Mouse (Mus musculus): Measurements from ENCODE around the gene Casc1. TPM values are rescaled to one million over a fixed set of nuclear protein-coding genes. Genes with fewer than 3 reads are reported as not detected.

The Casc1 gene
- polyA plus RNA-seq, 1 experiment from 2014 or later: 2.3 TPM

DNA sequence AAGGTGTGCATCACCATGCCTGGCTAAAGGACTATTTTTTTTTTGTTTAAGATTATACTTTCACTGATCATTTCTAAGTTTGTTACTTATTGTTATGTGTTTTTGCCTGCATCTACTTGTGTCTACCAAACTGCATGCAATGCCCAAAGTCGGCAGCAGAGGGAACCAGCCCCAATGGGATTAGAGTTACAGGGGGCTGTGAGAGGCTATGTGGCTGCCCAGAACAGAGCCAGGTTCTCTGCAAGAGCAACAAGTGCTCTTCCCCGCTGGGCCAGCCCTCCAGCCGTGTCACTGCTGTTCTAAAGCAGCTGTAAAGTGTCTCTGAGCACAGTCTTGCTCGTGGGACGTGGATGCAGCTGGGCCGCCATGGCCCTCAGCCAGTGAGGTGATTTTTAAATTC is 31.1 kb downstream of the Casc1 start:
- Histone ChIP-seq H3K9me3 (ENCODE audit: low read length) (no peaks in the 10 kb centered on the region), H3K4me2 (replicated peaks; ENCODE audit: low read depth, low read length) (no peak overlapping the region), H3K4me3 (ENCODE audit: low read depth, low read length) (no peak overlapping the region), H3K4me1 (ENCODE audit: insufficient read depth, low read depth, low read length) (no peaks in the 10 kb centered on the region), H3K9ac (replicated peaks; ENCODE audit: low read depth) (no peak overlapping the region), H3K27me3 (replicated peaks; ENCODE audit: insufficient read depth, low read length) (no peaks in the 10 kb centered on the region), H3K36me3 (ENCODE audit: insufficient read depth, low read length) (no peaks in the 10 kb centered on the region), H3K27ac (ENCODE audit: low read length) (no peak overlapping the region)
- ATAC-seq: peak; percentile 35
- WGBS: 27% methylated on average over 6 of the region's 6 CpGs
- TF ChIP-seq CTCF (IDR thresholded peaks at IDR 0.05) (peak; percentile 79), EP300 (IDR thresholded peaks at IDR 0.05) (no peak)
- peak; percentile 52 for DNase-seq (ENCODE audit: low spot score)

DNA sequence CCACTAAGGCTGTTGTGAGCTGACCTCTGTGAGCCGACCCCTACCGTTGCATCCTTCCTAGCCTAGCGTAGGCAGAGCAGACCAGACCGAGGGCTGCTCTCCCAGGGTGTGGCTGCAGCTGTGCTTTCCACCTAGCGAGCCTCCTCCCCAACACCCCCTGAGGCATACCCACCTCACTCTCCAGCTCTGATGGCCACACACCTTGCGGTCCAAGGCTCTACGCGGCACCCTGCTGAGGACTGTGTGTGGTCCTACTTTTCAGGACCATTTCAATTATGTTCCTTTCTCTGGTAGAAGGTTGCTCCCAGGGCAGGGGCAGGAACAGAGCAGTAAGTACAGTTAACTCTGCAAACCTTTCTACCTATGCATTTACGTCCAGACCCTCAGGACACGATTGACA is 34.3 kb downstream of the Casc1 start:
- Histone ChIP-seq H3K4me2 (replicated peaks; ENCODE audit: low read depth, low read length) (no peak overlapping the region), H3K4me1 (ENCODE audit: insufficient read depth, low read depth, low read length) (peaks cover 8% of the 10 kb centered on the region), H3K9ac (replicated peaks; ENCODE audit: low read depth) (no peak overlapping the region), H3K36me3 (ENCODE audit: insufficient read depth, low read length) (no peaks in the 10 kb centered on the region), H3K27me3 (replicated peaks; ENCODE audit: insufficient read depth, low read length) (no peaks in the 10 kb centered on the region), H3K4me3 (ENCODE audit: low read depth, low read length) (no peak overlapping the region), H3K27ac (ENCODE audit: low read length) (no peak overlapping the region), H3K9me3 (ENCODE audit: low read length) (no peaks in the 10 kb centered on the region)
- 74% methylated on average over 10 of the region's 10 CpGs for WGBS
- no peak for TF ChIP-seq CTCF (IDR thresholded peaks at IDR 0.05)
- TF ChIP-seq EP300 (IDR thresholded peaks at IDR 0.05): no peak
- DNase-seq (ENCODE audit: low spot score) (no peak), ATAC-seq (no peak)

DNA sequence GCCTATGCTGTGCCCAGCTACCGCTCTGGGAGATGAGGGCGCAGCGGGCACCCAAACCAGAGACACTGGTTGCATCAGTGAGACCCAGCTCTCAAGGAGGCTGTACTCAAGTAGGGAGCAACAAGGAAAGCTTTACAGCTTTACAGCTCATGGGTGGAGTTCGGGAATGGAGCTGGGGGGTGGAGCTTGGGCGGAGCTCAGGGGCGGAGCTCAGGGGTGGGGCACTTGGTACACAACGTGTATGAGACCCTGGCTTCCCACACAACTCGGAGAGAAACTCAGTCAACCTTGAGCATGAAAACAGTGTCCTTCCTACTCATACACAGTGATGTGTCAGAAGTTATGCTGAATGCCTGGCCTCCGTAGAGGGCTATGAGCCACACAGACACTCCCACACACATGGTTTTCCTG is 35.2 kb downstream of the Casc1 start:
- Histone ChIP-seq H3K4me3 (ENCODE audit: low read depth, low read length) (no peak overlapping the region), H3K9ac (replicated peaks; ENCODE audit: low read depth) (no peak overlapping the region), H3K9me3 (ENCODE audit: low read length) (no peaks in the 10 kb centered on the region), H3K27me3 (replicated peaks; ENCODE audit: insufficient read depth, low read length) (no peaks in the 10 kb centered on the region), H3K27ac (ENCODE audit: low read length) (no peak overlapping the region), H3K4me1 (ENCODE audit: insufficient read depth, low read depth, low read length) (peaks cover 8% of the 10 kb centered on the region), H3K4me2 (replicated peaks; ENCODE audit: low read depth, low read length) (no peak overlapping the region), H3K36me3 (ENCODE audit: insufficient read depth, low read length) (no peaks in the 10 kb centered on the region)
- ATAC-seq (peak; percentile 49), DNase-seq (ENCODE audit: low spot score) (peak; percentile 44)
- 38% methylated on average over 8 of the region's 9 CpGs for WGBS
- TF ChIP-seq CTCF (IDR thresholded peaks at IDR 0.05): no peak
- no peak for TF ChIP-seq EP300 (IDR thresholded peaks at IDR 0.05)

- no peak overlapping the region for H3K27ac ChIP-seq (ENCODE audit: low read length)
- DNase-seq (ENCODE audit: low spot score) (peak; percentile 79), ATAC-seq (peak; percentile 71)
- no peak overlapping the region for H3K4me3 ChIP-seq (ENCODE audit: low read depth, low read length)
- 10% methylated on average over 11 of the region's 11 CpGs for WGBS
- no peaks in the 10 kb centered on the region for H3K27me3 ChIP-seq (replicated peaks; ENCODE audit: insufficient read depth, low read length)
- no peaks in the 10 kb centered on the region for H3K36me3 ChIP-seq (ENCODE audit: insufficient read depth, low read length)
- H3K4me2 ChIP-seq (replicated peaks; ENCODE audit: low read depth, low read length): peak overlapping the region; percentile 19; the same call in 1 of the 2 replicates
- TF ChIP-seq CTCF (IDR thresholded peaks at IDR 0.05) (no peak), EP300 (IDR thresholded peaks at IDR 0.05) (no peak)
- no peak overlapping the region for H3K9ac ChIP-seq (replicated peaks; ENCODE audit: low read depth)
- peaks cover 8% of the 10 kb centered on the region for H3K4me1 ChIP-seq (ENCODE audit: insufficient read depth, low read depth, low read length)
- no peaks in the 10 kb centered on the region for H3K9me3 ChIP-seq (ENCODE audit: low read length)
Measured at GRCm38 (mm10) chr6:145173781-145174191, 37.0 kb downstream of the Casc1 start.

DNA sequence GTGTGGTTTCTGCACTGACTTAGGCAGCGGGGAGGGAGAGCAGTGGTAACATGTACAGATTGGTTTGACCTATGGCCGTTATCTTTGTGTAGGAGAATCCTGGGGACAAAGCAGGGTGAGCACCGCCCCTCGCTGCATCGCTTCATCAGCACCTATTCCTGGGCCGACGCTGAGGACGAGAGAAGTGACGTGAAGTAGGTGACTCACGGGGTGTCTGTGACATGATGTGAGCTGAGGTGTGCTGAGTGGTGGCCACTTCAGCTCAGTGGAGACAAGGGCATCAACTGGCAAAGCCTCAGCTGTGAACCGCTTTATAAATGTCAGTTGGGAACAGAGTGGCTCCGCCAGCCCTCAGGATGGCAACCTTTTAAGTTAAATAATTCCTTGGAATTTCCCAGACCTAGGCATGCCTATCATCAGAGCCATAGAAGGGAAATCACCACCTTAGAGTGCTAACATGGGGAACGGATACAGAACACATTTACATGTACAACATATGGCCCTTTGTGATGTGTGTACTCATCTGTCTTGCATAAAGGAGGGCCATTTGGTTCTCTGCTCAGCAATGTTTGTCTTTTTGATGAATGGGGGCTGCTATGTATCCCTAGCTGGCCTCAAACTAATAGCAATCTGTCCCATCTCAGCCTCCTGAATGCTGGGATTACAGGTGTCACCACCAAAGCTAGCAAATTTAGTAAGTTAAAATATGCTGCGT is 38.8 kb downstream of the Casc1 start:
- no peaks in the 10 kb centered on the region for H3K36me3 ChIP-seq (ENCODE audit: insufficient read depth, low read length)
- ATAC-seq: 0 out of 2 replicates have a peak, but pooled peaks have one; percentile 23
- peaks cover 8% of the 10 kb centered on the region for H3K4me1 ChIP-seq (ENCODE audit: insufficient read depth, low read depth, low read length)
- no peak overlapping the region for H3K9ac ChIP-seq (replicated peaks; ENCODE audit: low read depth)
- TF ChIP-seq EP300 (IDR thresholded peaks at IDR 0.05) (no peak), CTCF (IDR thresholded peaks at IDR 0.05) (no peak)
- H3K4me2 ChIP-seq (replicated peaks; ENCODE audit: low read depth, low read length): no peak overlapping the region
- H3K4me3 ChIP-seq (ENCODE audit: low read depth, low read length): no peak overlapping the region
- DNase-seq (ENCODE audit: low spot score): no peak
- H3K27ac ChIP-seq (ENCODE audit: low read length): no peak overlapping the region
- H3K9me3 ChIP-seq (ENCODE audit: low read length): no peaks in the 10 kb centered on the region
- no peaks in the 10 kb centered on the region for H3K27me3 ChIP-seq (replicated peaks; ENCODE audit: insufficient read depth, low read length)
- WGBS: 55% methylated on average over 14 of the region's 14 CpGs

DNA sequence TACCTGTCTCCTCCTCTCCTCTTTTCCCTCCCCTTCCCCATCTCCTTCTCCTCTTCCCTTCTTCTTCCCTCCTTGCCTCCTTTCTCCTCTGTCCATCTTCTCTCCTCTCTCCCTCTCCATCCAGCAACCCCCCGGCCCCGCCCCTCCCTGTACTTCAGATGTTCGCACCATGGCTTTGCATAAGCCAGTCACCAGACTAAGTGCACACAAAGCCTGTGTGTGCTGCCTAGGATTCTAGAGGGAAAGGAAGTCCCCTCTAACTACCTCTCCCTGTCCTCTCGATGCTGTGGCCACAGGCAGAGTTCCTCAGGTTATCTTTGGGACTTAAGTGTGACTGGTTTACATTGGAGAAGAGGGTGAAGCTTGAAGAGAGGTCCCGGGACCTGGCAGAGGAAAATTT is 50.2 kb downstream of the Casc1 start:
- DNase-seq (ENCODE audit: low spot score): no peak
- Histone ChIP-seq H3K4me1 (ENCODE audit: insufficient read depth, low read depth, low read length) (no peaks in the 10 kb centered on the region), H3K36me3 (ENCODE audit: insufficient read depth, low read length) (no peaks in the 10 kb centered on the region), H3K4me3 (ENCODE audit: low read depth, low read length) (no peak overlapping the region), H3K9ac (replicated peaks; ENCODE audit: low read depth) (no peak overlapping the region), H3K9me3 (ENCODE audit: low read length) (no peaks in the 10 kb centered on the region), H3K4me2 (replicated peaks; ENCODE audit: low read depth, low read length) (no peak overlapping the region), H3K27me3 (replicated peaks; ENCODE audit: insufficient read depth, low read length) (no peaks in the 10 kb centered on the region), H3K27ac (ENCODE audit: low read length) (no peak overlapping the region)
- ATAC-seq: no peak
- 45% methylated on average over 5 of the region's 5 CpGs for WGBS
- TF ChIP-seq EP300 (IDR thresholded peaks at IDR 0.05) (no peak), CTCF (IDR thresholded peaks at IDR 0.05) (no peak)

Data from lung, postnatal 0 days (tissue).